Mouse (Mus musculus): ENCODE results near the gene Kifc3.

- TF ChIP-seq GATA1 (IDR thresholded peaks at IDR 0.05; ENCODE audit: borderline replicate concordance, low read length) (no peak), CTCF (IDR thresholded peaks at IDR 0.05; ENCODE audit: low read depth, low read length) (no peak), TAL1 (conservative IDR thresholded peaks at IDR 0.05; ENCODE audit: low read depth, low read length) (no peak), GATA2 (IDR thresholded peaks at IDR 0.05; ENCODE audit: borderline replicate concordance, low read depth, low read length) (no peak), POLR2AphosphoS5 (IDR thresholded peaks at IDR 0.05; ENCODE audit: insufficient replicate concordance, low read depth, low read length) (no peak)
Observed at GRCm38 (mm10) chr8:95227151-95227468, 24.5 kb upstream of the Kifc3 start.
